Mouse (Mus musculus): ENCODE measurements around the gene Olfr1317. TPM values are rescaled to one million over a fixed set of nuclear protein-coding genes. Genes with fewer than 3 reads are reported as not detected.

The Olfr1317 gene
- total RNA-seq (2021): not detected
- long read RNA-seq, experiment 1: 0 reads
- long read RNA-seq, experiment 2: 0 reads

- no peak for DNase-seq (ENCODE audit: low spot score in 2 of 2)
- intact Hi-C loops (cut with DNase I): no loop called here
Observed at GRCm38 (mm10) chr2:112140029-112140428, at the start of gene Olfr1317. Gene Olfr1317 (plus strand): TSS chr2:112140329.

DNA sequence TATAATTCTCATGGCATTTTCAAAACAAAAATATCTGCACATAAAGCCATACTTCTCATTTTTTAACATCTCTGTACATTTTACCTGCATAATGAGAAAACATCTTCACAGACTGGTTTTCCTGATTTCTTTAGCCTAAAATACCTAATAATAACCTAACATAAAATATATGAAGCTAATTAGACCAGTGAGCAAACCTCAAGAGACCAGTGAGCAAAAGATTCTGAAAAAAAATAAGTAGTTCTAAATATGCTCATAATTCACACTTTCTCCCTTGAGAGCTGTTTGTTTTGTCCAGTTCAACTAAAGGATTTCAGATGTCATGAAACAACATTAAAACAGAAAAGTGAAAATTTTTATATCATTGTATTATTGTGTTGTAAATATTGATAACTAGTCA lies 43.4 kb upstream of the Olfr1317 start, which contains the start of gene Olfr1314:
Gene Olfr1314 (minus strand): TSS at position 101 of the 400 bp plus-strand sequence.
- DNase-seq (ENCODE audit: low spot score in 2 of 2): no peak
- intact Hi-C loops (cut with DNase I): no loop called here

GRCm38 (mm10) chr2:112115340-112115739 lies 24.8 kb upstream of the Olfr1317 start, which contains the start of gene Olfr1315-ps1:
Gene Olfr1315-ps1 (minus strand): TSS chr2:112115440.
- intact Hi-C loops (cut with DNase I): no loop called here
- no peak for DNase-seq (ENCODE audit: low spot score in 2 of 2)

GRCm38 (mm10) chr2:112134877-112135276 lies 5.3 kb upstream of the Olfr1317 start, which contains the start of gene Olfr1316:
Gene Olfr1316 (minus strand): TSS chr2:112134977.
- intact Hi-C loops (cut with DNase I): no loop called here
- no peak for DNase-seq (ENCODE audit: low spot score in 2 of 2)

- no peak for DNase-seq (ENCODE audit: low spot score in 2 of 2)
- intact Hi-C loops (cut with DNase I): no loop called here
Observed at GRCm38 (mm10) chr2:112153898-112154297, 13.8 kb downstream of the Olfr1317 start, which contains the start of gene Olfr1318. Gene Olfr1318 (plus strand): TSS chr2:112154198.

Other genes starting within 250 kb of the Olfr1317 start
- not detected for gene Olfr1306, start 224.1 kb upstream of the Olfr1317 start, total RNA-seq (2021)
- gene Olfr1307, start 190.9 kb upstream of the Olfr1317 start, total RNA-seq (2021): under 1 TPM; 0.04 to 0.07 TPM
- not detected for gene Olfr1308, start 175.4 kb upstream of the Olfr1317 start, total RNA-seq (2021)
- gene Olfr1309, start 150.0 kb upstream of the Olfr1317 start, total RNA-seq (2021): not detected
- gene Olfr1310, start 127.6 kb upstream of the Olfr1317 start, total RNA-seq (2021): not detected
- gene Olfr1311, start 115.9 kb upstream of the Olfr1317 start, total RNA-seq (2021): not detected
- not detected for gene Olfr1312, start 90.1 kb upstream of the Olfr1317 start, total RNA-seq (2021)
- gene Olfr1313, start 62.5 kb upstream of the Olfr1317 start, total RNA-seq (2021): not detected
- not detected for gene Olfr1314, start 43.5 kb upstream of the Olfr1317 start, total RNA-seq (2021)
- gene Olfr1315-ps1, start 24.9 kb upstream of the Olfr1317 start, total RNA-seq (2021): not detected
- not detected for gene Olfr1316, start 5.4 kb upstream of the Olfr1317 start, total RNA-seq (2021)
- gene Olfr1318, start 13.9 kb downstream of the Olfr1317 start, total RNA-seq (2021): not detected
- 100 to 1,000 TPM; 121 to 122 TPM for gene Lpcat4, start 99.1 kb downstream of the Olfr1317 start, total RNA-seq (2021)
- not detected for gene Nutm1, start 119.0 kb downstream of the Olfr1317 start, total RNA-seq (2021)
- gene Nop10, start 121.6 kb downstream of the Olfr1317 start, total RNA-seq (2021): 10 to 100 TPM; 70.2 to 71.9 TPM
- gene Slc12a6, start 125.5 kb downstream of the Olfr1317 start, total RNA-seq (2021): 100 to 1,000 TPM; 114 to 125 TPM
- 1 to 10 TPM; 1.8 to 3.2 TPM for gene Gm21985, start 126.0 kb downstream of the Olfr1317 start, total RNA-seq (2021)
- gene Emc4, start 227.7 kb downstream of the Olfr1317 start, total RNA-seq (2021): 100 to 1,000 TPM; 178 to 180 TPM
- gene Katnbl1, start 238.9 kb downstream of the Olfr1317 start, total RNA-seq (2021): 10 to 100 TPM; 11.9 to 13.0 TPM